Mouse (Mus musculus) midbrain, embryonic 14.5 days (tissue): ENCODE results near the gene Coro2b. TPM values are rescaled to one million over a fixed set of nuclear protein-coding genes. Genes with fewer than 3 reads are reported as not detected.

Source experiments
- ATAC-seq: fragments of 200-750 bp; cut with Nextera tagmentation; 2 replicates; pipeline ENCODE4 v1.8.0; 2017; ENCODE audit warnings: moderate number of reproducible peaks, moderate library complexity; ENCODE audit not compliant: low FRiP score, low TSS enrichment
- DNase-seq: peaks from one replicate; pipeline ENCODE4 v3.0.0-alpha.2; 2015
- H3K27ac ChIP-seq: fragments of 300-500 bp; sonication (generic); replicated peaks from 2 replicates; pipeline ENCODE4 v1.5.1; 2014; ENCODE audit warnings: mild to moderate bottlenecking, low read depth, low read length, moderate library complexity
- H3K27me3 ChIP-seq: fragments of 300-500 bp; sonication (generic); 2 replicates; pipeline ENCODE4 v1.6.1; 2014; ENCODE audit warnings: low read length, control low read depth, mixed read lengths; ENCODE audit not compliant: control insufficient read depth, insufficient read depth
- H3K36me3 ChIP-seq: fragments of 300-500 bp; sonication (generic); 2 replicates; pipeline ENCODE4 v1.6.1; 2014; ENCODE audit warnings: low read length, control low read depth; ENCODE audit not compliant: control insufficient read depth, insufficient read depth
- H3K4me1 ChIP-seq: fragments of 300-500 bp; sonication (generic); 2 replicates; pipeline ENCODE4 v1.6.1; 2014; ENCODE audit warnings: mild to moderate bottlenecking, antibody characterized with exemption, low read length, control low read depth; ENCODE audit not compliant: control insufficient read depth, insufficient read depth
- H3K4me2 ChIP-seq: fragments of 300-500 bp; sonication (generic); 2 replicates; pipeline ENCODE4 v1.6.1; 2014; ENCODE audit warnings: mild to moderate bottlenecking, low read length, moderate library complexity
- H3K4me3 ChIP-seq: fragments of 300-500 bp; sonication (generic); replicated peaks from 2 replicates; pipeline ENCODE4 v1.5.1; 2014; ENCODE audit warnings: low read depth, low read length
- H3K9ac ChIP-seq: fragments of 300-500 bp; sonication (generic); replicated peaks from 2 replicates; pipeline ENCODE4 v1.6.1; 2014; ENCODE audit warnings: mild to moderate bottlenecking, low read length, moderate library complexity
- H3K9me3 ChIP-seq: fragments of 300-500 bp; sonication (generic); 2 replicates; pipeline ENCODE4 v1.6.1; 2016; ENCODE audit warnings: low read length, control low read depth, mixed read lengths; ENCODE audit not compliant: control insufficient read depth
- WGBS: fragments of 180-500 bp; shearing (Covaris S2); extraction: QIAGEN DNeasy Blood & Tissue Kit; methylation state at CpG from one replicate; pipeline ENCODE4 v1.1.7; 2014; 5-methylcytosine and 5-hydroxymethylcytosine counted together
- polyA plus RNA-seq: library from polyadenylated mRNA; unstranded; fragments of >200 nt; fragmentation: Nextera tagmentation; extraction: Ambion mirVana; gene quantifications from 2 replicates; pipeline ENCODE4 v1.2.1, GENCODE M21; 2014

The Coro2b gene
- polyA plus RNA-seq, 1 experiment from 2014 or later, result 34.5 TPM

DNA sequence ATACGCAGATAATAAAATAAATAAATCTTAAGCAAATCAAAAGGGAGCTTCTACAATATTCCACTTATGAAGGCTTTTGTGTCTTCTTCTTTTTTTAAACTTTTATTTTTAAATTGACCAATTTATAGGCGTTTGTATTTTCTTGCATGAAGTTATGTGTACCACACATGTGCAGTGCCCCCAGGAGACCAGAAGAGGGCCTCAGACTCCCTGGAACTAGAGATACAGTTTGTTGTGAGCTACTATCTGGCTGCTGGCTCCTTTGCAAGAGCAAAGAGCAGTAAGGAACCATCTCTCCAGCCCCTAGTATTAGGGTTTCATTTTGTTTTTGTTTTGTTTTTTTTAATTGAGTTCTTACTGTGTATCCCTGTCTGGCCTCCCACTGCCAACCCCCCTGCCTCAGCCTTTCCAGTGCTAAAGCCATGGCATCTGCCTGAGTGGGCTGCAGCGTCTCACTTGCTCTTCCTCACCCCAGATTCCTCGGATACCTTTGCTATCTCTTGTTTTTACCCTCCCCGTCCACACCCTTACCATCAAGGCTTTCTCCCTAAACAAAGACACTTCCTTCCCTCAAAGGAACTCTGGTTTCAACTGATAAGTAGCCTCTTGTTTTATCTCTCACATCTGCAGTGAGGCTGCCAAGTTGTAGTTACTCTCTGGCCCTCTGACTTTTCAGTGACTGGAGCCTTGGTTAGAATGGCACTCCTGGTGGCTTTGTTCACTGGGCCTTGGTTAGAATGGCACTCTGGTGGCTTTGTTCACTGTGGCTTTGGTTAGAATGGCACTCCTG is 129.3 kb downstream of the Coro2b start:
- ATAC-seq, result no peak

DNA sequence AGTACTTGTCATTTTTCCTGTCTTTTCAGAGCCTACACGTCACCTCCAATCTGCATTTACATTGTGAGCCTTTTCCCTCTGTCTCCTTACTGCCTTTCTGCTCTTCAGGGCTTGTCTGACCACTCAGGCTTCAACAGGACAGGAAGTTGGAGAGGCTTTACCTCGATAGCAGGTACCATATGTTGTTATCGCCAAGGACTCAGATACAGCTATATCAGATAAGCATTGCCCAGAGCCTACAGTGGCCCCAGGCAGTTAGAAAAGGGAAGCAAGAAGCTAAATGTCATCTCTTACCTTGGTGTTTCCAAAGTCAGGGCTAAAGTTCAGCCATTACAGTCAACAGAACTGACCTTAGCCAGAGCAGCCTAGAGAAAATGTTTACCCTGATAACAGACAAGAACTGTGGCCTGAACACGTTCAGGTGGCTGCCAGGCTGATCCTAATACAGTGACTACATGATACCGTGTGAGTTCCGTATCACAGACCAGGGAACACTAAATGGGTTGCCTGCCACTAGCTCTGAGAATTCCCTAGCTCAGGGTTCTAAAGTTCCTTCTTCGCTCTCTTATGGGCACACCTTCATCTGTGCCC is 130.3 kb downstream of the Coro2b start:
- DNase-seq (no peak), ATAC-seq (no peak)
- H3K9ac ChIP-seq, result no peak overlapping the region
- H3K4me1 ChIP-seq, result no peaks in the 10 kb centered on the region
- WGBS, result 87% methylated on average over 7 of the region's 7 CpGs
- H3K27ac ChIP-seq, result no peak overlapping the region
- H3K27me3 ChIP-seq, result no peaks in the 10 kb centered on the region
- H3K4me2 ChIP-seq, result no peak overlapping the region
- no peak overlapping the region for H3K4me3 ChIP-seq
- no peaks in the 10 kb centered on the region for H3K9me3 ChIP-seq
- H3K36me3 ChIP-seq, result no peaks in the 10 kb centered on the region

More for the DNA sequence above, 129.3 kb downstream of the Coro2b start:
- Histone ChIP-seq H3K36me3 (no peaks in the 10 kb centered on the region), H3K27ac (no peak overlapping the region), H3K27me3 (no peaks in the 10 kb centered on the region), H3K4me2 (no peak overlapping the region), H3K4me1 (no peaks in the 10 kb centered on the region), H3K9ac (no peak overlapping the region), H3K9me3 (no peaks in the 10 kb centered on the region), H3K4me3 (no peak overlapping the region)
- 89% methylated on average over 5 of the region's 5 CpGs for WGBS
- DNase-seq, result no peak

DNA sequence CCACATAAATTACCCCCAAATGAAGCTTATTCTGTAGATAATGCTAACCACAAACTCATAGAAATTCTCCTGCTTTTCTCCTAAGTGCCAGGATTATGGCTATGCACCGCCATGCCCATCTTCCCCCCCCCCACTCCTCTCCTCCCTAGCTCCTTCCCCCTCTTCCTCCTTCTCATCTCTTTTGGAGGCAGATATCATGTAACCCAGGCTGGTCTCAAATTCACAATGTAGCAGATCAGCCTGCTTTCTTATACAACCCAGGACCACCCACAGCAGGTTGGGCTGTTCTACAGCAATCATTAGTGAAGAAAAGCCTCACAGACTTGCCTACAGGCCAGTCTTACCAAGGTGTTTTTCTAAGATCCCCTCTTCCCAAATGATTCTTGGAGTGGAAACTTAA is 135.3 kb downstream of the Coro2b start:
- no peak overlapping the region for H3K4me3 ChIP-seq
- no peak for ATAC-seq
- H3K9ac ChIP-seq, result no peak overlapping the region
- H3K9me3 ChIP-seq, result no peaks in the 10 kb centered on the region
- H3K27me3 ChIP-seq, result no peaks in the 10 kb centered on the region
- no peak overlapping the region for H3K27ac ChIP-seq
- 65% methylated on average over 1 of the region's 1 CpGs for WGBS
- no peak overlapping the region for H3K4me2 ChIP-seq
- no peaks in the 10 kb centered on the region for H3K36me3 ChIP-seq
- no peak for DNase-seq
- no peaks in the 10 kb centered on the region for H3K4me1 ChIP-seq

DNA sequence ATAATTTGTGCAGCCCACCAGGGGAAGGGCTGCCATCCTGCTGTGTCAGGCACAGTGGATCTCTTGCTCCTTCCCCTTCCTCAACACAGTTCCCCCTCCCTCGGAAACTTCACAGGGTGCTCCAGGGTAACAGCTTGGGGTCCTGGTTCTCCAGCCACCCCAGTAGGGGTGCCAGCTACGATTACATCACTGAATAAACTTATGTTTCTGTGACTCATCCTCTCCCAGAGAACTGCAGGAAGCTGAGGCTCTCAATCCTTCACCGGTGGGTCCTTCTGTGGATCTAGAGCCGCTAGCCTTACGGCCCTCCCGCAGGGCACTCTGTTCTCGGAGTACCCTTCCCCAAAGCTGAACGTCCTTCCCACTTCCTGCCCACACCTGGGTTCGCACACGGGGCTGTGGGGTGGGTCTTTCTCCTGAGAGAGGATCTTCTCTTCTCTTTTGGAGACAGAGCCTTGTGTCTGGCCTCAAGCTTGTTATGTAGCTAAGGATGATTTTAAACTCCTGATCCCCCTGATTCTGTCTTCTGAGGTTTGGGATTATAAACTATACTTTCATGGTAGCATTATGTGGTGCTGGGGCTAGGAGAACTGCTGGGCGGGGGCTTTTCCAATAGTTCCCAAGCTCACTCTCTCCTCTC is 136.2 kb downstream of the Coro2b start:
- no peaks in the 10 kb centered on the region for H3K27me3 ChIP-seq
- WGBS, result 74% methylated on average over 11 of the region's 11 CpGs
- no peaks in the 10 kb centered on the region for H3K4me1 ChIP-seq
- H3K36me3 ChIP-seq, result no peaks in the 10 kb centered on the region
- no peak overlapping the region for H3K9ac ChIP-seq
- no peak overlapping the region for H3K27ac ChIP-seq
- H3K4me2 ChIP-seq, result no peak overlapping the region
- H3K9me3 ChIP-seq, result no peaks in the 10 kb centered on the region
- ATAC-seq (no peak), DNase-seq (no peak)
- H3K4me3 ChIP-seq, result no peak overlapping the region

DNA sequence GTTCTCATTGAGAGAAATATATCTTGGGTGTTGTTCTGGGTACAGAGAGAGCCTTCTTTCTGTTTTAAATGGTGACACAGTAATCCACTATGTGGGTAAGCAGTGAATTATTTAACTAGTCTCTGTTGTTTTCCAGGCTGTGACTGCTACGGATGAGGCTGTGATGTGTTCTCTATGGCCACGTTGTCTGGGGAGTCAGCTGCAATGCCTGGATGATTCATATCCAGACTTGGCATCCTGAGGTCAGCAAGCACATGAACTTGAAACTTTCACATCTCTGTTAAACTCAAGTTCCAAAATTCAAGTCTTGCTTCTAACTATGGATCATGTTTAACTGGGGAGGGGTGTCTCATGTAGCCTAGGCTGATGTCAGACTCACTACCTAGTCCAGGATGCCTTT is 142.7 kb downstream of the Coro2b start:
- Histone ChIP-seq H3K4me2 (no peak overlapping the region), H3K27ac (no peak overlapping the region), H3K9me3 (no peaks in the 10 kb centered on the region), H3K4me1 (no peaks in the 10 kb centered on the region), H3K9ac (no peak overlapping the region), H3K36me3 (no peaks in the 10 kb centered on the region), H3K4me3 (no peak overlapping the region), H3K27me3 (no peaks in the 10 kb centered on the region)
- 81% methylated on average over 2 of the region's 2 CpGs for WGBS
- DNase-seq, result no peak
- ATAC-seq, result no peak

DNA sequence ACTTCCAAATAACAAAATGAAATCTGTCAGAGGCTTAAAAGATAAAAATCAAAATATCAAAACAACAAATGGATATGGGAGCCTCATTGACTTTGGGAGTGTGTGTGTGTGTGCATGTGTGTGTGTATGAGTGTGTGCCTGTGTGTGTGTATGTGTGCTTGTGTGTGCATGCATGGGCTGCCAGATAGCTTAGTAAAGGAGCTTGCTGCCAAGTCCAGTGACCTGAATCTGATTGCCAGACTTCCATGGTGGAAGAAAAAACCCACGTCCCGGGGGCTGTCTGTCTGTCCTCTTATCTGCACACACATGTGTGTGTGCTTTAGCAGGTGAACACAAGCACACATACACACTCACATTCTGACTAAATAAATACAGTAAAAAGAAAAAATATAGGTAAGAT is 143.3 kb downstream of the Coro2b start:
- no peak for ATAC-seq

DNA sequence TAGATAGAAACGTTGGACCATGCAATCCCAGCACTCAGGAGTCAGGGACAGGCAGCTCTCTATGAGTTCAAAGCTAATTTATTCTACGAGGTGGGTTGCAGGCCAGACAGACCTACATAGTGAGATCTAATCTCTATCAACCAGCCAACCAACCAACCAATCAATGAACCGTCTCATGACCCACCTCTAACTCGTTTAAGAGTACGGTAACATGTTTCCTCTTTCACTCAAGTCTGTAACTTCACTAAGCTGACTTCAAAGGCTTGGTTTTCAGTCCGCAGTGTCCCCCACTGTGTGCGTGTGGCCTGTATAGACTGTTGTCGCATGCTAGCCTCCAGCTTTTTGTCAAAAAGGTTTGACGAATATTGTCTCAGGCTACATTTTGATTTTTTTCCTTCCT is 147.1 kb downstream of the Coro2b start:
- Histone ChIP-seq H3K36me3 (no peaks in the 10 kb centered on the region), H3K4me1 (no peaks in the 10 kb centered on the region)

More for the DNA sequence above, 143.3 kb downstream of the Coro2b start:
- H3K4me2 ChIP-seq, result no peak overlapping the region
- no peaks in the 10 kb centered on the region for H3K4me1 ChIP-seq
- H3K4me3 ChIP-seq, result no peak overlapping the region
- H3K36me3 ChIP-seq, result no peaks in the 10 kb centered on the region
- H3K9me3 ChIP-seq, result no peaks in the 10 kb centered on the region
- H3K27ac ChIP-seq, result no peak overlapping the region
- H3K9ac ChIP-seq, result no peak overlapping the region
- 84% methylated on average over 2 of the region's 2 CpGs for WGBS
- DNase-seq, result no peak
- no peaks in the 10 kb centered on the region for H3K27me3 ChIP-seq

DNA sequence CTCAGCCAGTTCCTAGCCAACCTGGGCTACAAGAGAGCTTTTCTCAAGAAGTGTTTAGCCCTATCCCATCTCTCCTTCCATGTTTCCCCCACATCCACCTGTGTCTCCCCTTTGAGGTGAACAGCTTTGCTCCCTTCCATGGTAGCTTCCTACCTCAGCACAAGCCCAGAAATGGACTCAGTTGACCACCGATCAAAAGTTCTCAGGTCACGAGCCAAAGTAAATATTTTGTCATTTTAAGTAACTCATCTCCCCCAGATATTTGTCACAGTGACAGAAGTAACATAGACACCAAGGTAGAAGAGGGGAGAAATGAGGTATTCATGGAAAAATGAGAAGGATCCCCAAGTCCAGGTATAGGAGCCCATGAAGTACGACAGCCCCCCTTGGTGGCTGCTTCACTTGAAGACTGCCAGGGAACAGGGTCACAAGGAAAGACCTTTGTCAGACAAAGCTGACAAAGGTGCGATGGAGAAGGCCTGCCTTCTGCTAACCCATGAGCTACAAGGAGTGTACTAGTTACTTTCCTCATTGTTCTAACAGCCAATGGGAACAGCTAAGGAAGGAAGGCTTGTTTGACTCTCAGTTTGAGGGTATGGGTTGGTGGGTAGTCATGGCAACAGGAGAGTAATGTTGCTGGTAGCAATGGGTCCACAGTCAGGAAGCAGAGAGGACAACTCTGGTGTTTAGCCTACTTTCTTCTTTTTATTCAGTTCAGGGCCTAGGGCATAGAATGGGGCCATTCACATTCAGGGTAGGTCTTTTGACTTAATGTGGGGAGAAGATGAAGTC is 150.9 kb downstream of the Coro2b start:
- Histone ChIP-seq H3K4me3 (no peak overlapping the region), H3K9me3 (no peaks in the 10 kb centered on the region), H3K27me3 (no peaks in the 10 kb centered on the region), H3K27ac (no peak overlapping the region), H3K4me2 (no peak overlapping the region), H3K36me3 (no peaks in the 10 kb centered on the region), H3K4me1 (0 out of 2 replicates have a peak, but pooled peaks cover 3% of the 10 kb centered on the region), H3K9ac (no peak overlapping the region)
- 80% methylated on average over 4 of the region's 4 CpGs for WGBS
- ATAC-seq (no peak), DNase-seq (no peak)

More for the DNA sequence above, 147.1 kb downstream of the Coro2b start:
- WGBS, result 61% methylated on average over 9 of the region's 9 CpGs
- no peak overlapping the region for H3K9ac ChIP-seq
- no peak for ATAC-seq
- no peaks in the 10 kb centered on the region for H3K9me3 ChIP-seq
- no peak overlapping the region for H3K4me3 ChIP-seq
- H3K27ac ChIP-seq, result no peak overlapping the region
- H3K4me2 ChIP-seq, result no peak overlapping the region
- DNase-seq, result no peak
- no peaks in the 10 kb centered on the region for H3K27me3 ChIP-seq
